Mouse (Mus musculus): ENCODE results near the gene Ptprm. TPM values are rescaled to one million over a fixed set of nuclear protein-coding genes. Genes with fewer than 3 reads are reported as not detected.

The Ptprm gene
- polyA plus RNA-seq, 1 experiment from 2014 or later: 13.7 TPM

GRCm38 (mm10) chr17:67071231-67072009, 282.8 kb downstream of the Ptprm start:
- Histone ChIP-seq H3K27me3 (replicated peaks; ENCODE audit: control insufficient read depth, insufficient read depth, low read length) (0 out of 2 replicates have a peak, but pooled peaks cover 6% of the 10 kb centered on the region), H3K4me1 (replicated peaks; ENCODE audit: control insufficient read depth, insufficient read depth, low read length) (peaks cover 30% of the 10 kb centered on the region), H3K9me3 (ENCODE audit: control insufficient read depth, low read length) (no peaks in the 10 kb centered on the region), H3K4me2 (ENCODE audit: low read length) (no peak overlapping the region), H3K36me3 (ENCODE audit: control insufficient read depth, insufficient read depth) (no peaks in the 10 kb centered on the region), H3K9ac (replicated peaks; ENCODE audit: low read depth, low read length) (no peak overlapping the region), H3K4me3 (replicated peaks; ENCODE audit: low read length) (no peak overlapping the region), H3K27ac (ENCODE audit: low read length) (no peak overlapping the region)
- peak; percentile 93 for ATAC-seq
- WGBS: 26% methylated on average over 7 of the region's 7 CpGs

GRCm38 (mm10) chr17:67063611-67064010, 290.6 kb downstream of the Ptprm start:
- no peaks in the 10 kb centered on the region for H3K36me3 ChIP-seq (ENCODE audit: control insufficient read depth, insufficient read depth)
- 77% methylated on average over 5 of the region's 5 CpGs for WGBS
- H3K4me3 ChIP-seq (replicated peaks; ENCODE audit: low read length): no peak overlapping the region
- H3K27me3 ChIP-seq (replicated peaks; ENCODE audit: control insufficient read depth, insufficient read depth, low read length): no peaks in the 10 kb centered on the region
- H3K4me2 ChIP-seq (ENCODE audit: low read length): no peak overlapping the region
- 0 out of 2 replicates have a peak, but pooled peaks have one; percentile 43 for ATAC-seq
- no peaks in the 10 kb centered on the region for H3K4me1 ChIP-seq (replicated peaks; ENCODE audit: control insufficient read depth, insufficient read depth, low read length)
- H3K9me3 ChIP-seq (ENCODE audit: control insufficient read depth, low read length): no peaks in the 10 kb centered on the region
- H3K9ac ChIP-seq (replicated peaks; ENCODE audit: low read depth, low read length): no peak overlapping the region
- H3K27ac ChIP-seq (ENCODE audit: low read length): no peak overlapping the region

GRCm38 (mm10) chr17:67055681-67056080, 298.6 kb downstream of the Ptprm start:
- Histone ChIP-seq H3K4me1 (replicated peaks; ENCODE audit: control insufficient read depth, insufficient read depth, low read length) (no peaks in the 10 kb centered on the region; the same call in 1 of the 2 replicates), H3K36me3 (ENCODE audit: control insufficient read depth, insufficient read depth) (no peaks in the 10 kb centered on the region), H3K9me3 (ENCODE audit: control insufficient read depth, low read length) (no peaks in the 10 kb centered on the region), H3K4me3 (replicated peaks; ENCODE audit: low read length) (no peak overlapping the region), H3K9ac (replicated peaks; ENCODE audit: low read depth, low read length) (no peak overlapping the region), H3K27me3 (replicated peaks; ENCODE audit: control insufficient read depth, insufficient read depth, low read length) (no peaks in the 10 kb centered on the region), H3K27ac (ENCODE audit: low read length) (no peak overlapping the region), H3K4me2 (ENCODE audit: low read length) (no peak overlapping the region)
- no peak for ATAC-seq
- WGBS: 95% methylated on average over 6 of the region's 6 CpGs

DNA sequence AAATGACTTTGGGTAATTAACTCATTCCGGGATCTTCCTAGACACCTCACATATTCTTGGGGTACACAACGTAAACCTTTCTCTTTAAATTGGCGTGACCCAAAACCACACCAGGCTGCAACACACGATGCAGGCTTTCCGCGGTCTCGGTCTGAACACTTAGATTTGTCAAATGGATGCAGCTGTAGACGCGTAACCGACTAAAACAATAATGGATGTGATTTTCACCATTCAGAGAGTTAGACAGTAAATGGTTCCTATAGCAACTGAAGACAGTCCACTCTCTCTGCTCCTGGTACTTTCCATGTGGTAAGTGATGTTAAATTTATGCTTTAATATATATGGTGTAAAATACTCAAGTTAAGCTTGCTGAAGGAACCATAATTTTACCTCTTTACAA, 300.1 kb downstream of the Ptprm start:
- Histone ChIP-seq H3K36me3 (ENCODE audit: control insufficient read depth, insufficient read depth) (no peaks in the 10 kb centered on the region), H3K27me3 (replicated peaks; ENCODE audit: control insufficient read depth, insufficient read depth, low read length) (no peaks in the 10 kb centered on the region), H3K4me1 (replicated peaks; ENCODE audit: control insufficient read depth, insufficient read depth, low read length) (no peaks in the 10 kb centered on the region; the same call in 1 of the 2 replicates), H3K4me3 (replicated peaks; ENCODE audit: low read length) (no peak overlapping the region), H3K9me3 (ENCODE audit: control insufficient read depth, low read length) (no peaks in the 10 kb centered on the region), H3K27ac (ENCODE audit: low read length) (no peak overlapping the region), H3K9ac (replicated peaks; ENCODE audit: low read depth, low read length) (no peak overlapping the region), H3K4me2 (ENCODE audit: low read length) (no peak overlapping the region)
- ATAC-seq: peak; percentile 67
- 83% methylated on average over 10 of the region's 10 CpGs for WGBS

DNA sequence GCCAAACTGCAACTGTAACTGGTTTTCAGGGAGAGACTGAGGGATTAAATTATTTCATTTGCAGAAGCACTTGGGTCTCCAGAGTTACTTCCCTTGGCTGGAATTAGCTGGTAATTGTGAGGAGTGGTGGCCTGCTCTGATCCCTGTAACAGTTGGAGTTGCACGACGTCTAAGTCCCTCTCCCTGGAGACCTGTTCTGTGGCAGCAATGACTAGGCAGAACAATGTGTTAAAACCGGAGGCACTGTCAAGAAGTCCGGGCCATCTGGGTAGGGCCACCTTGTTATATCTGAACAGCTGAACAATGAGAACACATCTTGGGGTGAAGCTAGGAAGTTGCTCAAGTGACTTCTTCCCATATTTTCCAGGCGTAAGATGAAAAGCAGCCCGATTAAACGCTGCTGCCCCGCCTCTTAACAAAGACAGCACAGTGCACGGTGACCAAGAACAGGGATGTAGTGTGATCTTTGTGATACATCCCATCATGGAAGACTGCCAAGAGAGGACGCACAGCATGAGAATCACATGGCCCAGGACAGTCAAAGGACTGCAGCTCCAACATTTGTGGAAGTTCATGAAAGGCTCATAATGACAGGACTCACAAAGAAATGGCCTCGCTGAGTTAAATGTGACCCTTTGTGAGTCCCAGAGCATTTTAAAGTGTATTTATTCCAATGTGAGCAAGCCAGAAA, 301.5 kb downstream of the Ptprm start:
- 47% methylated on average over 11 of the region's 11 CpGs for WGBS

DNA sequence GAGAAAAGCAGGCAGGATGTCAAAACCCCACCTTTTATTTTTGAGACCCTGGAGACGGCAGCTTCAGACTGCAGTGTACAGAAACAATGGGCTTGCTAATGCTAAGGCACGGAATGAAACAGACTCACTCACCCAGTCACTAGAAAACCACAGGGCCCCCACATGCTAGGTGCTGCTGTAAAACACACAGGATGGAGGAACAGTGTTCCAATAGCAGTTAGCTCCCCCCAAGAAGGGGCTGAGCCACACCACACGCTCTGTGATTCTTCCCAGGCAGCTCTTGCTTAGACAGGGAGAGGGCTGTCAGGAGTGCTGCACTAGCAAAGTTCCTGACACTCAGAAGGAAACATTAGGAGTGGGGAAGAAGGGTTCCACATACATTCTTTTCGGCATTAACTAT, 306.6 kb downstream of the Ptprm start:
- H3K36me3 ChIP-seq (ENCODE audit: control insufficient read depth, insufficient read depth): no peaks in the 10 kb centered on the region
- peaks cover 4% of the 10 kb centered on the region; the same call in 1 of the 2 replicates for H3K4me1 ChIP-seq (replicated peaks; ENCODE audit: control insufficient read depth, insufficient read depth, low read length)
- H3K9ac ChIP-seq (replicated peaks; ENCODE audit: low read depth, low read length): peak overlapping the region; percentile 35
- 22% methylated on average over 4 of the region's 4 CpGs for WGBS
- H3K4me3 ChIP-seq (replicated peaks; ENCODE audit: low read length): no peak overlapping the region
- no peaks in the 10 kb centered on the region for H3K27me3 ChIP-seq (replicated peaks; ENCODE audit: control insufficient read depth, insufficient read depth, low read length)
- peak overlapping the region; percentile 30 for H3K4me2 ChIP-seq (ENCODE audit: low read length)
- no peak overlapping the region; the same call in 1 of the 2 replicates for H3K27ac ChIP-seq (ENCODE audit: low read length)
- peak; percentile 61; the same call in 1 of the 2 replicates for ATAC-seq
- no peaks in the 10 kb centered on the region for H3K9me3 ChIP-seq (ENCODE audit: control insufficient read depth, low read length)

More for the DNA sequence above, 301.5 kb downstream of the Ptprm start:
- no peak overlapping the region for H3K27ac ChIP-seq (ENCODE audit: low read length)
- no peak overlapping the region for H3K4me3 ChIP-seq (replicated peaks; ENCODE audit: low read length)
- H3K9me3 ChIP-seq (ENCODE audit: control insufficient read depth, low read length): no peaks in the 10 kb centered on the region
- no peak overlapping the region for H3K9ac ChIP-seq (replicated peaks; ENCODE audit: low read depth, low read length)
- H3K4me2 ChIP-seq (ENCODE audit: low read length): no peak overlapping the region
- 0 out of 2 replicates have a peak, but pooled peaks have one; percentile 33 for ATAC-seq
- peaks cover under 1% of the 10 kb centered on the region; the same call in 1 of the 2 replicates for H3K4me1 ChIP-seq (replicated peaks; ENCODE audit: control insufficient read depth, insufficient read depth, low read length)
- H3K36me3 ChIP-seq (ENCODE audit: control insufficient read depth, insufficient read depth): no peaks in the 10 kb centered on the region
- H3K27me3 ChIP-seq (replicated peaks; ENCODE audit: control insufficient read depth, insufficient read depth, low read length): no peaks in the 10 kb centered on the region

DNA sequence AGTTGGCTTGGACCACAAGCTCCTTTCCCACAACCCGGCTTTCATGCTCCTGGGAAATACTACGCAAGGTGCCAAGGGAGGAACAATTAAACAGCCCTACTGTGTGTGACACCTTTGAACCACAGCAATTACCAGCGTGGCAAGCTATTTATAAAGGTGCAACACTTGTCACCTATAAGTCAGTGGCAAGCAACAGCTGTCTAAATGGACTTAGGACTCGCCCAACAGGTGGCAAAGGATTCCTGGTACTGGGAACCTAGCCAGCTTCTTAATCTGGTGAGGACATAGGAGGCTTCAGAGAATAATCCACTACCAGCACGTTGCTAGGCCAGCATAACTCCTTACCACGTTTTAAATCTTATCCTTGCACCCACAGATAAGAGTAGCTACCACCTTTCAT, 315.7 kb downstream of the Ptprm start:
- Histone ChIP-seq H3K4me1 (replicated peaks; ENCODE audit: control insufficient read depth, insufficient read depth, low read length) (no peaks in the 10 kb centered on the region), H3K27me3 (replicated peaks; ENCODE audit: control insufficient read depth, insufficient read depth, low read length) (no peaks in the 10 kb centered on the region), H3K36me3 (ENCODE audit: control insufficient read depth, insufficient read depth) (no peaks in the 10 kb centered on the region), H3K27ac (ENCODE audit: low read length) (no peak overlapping the region), H3K4me3 (replicated peaks; ENCODE audit: low read length) (no peak overlapping the region), H3K4me2 (ENCODE audit: low read length) (no peak overlapping the region), H3K9me3 (ENCODE audit: control insufficient read depth, low read length) (no peaks in the 10 kb centered on the region), H3K9ac (replicated peaks; ENCODE audit: low read depth, low read length) (no peak overlapping the region)
- 84% methylated on average over 6 of the region's 6 CpGs for WGBS
- ATAC-seq: no peak

- no peak overlapping the region for H3K27ac ChIP-seq (ENCODE audit: low read length)
- no peak overlapping the region for H3K4me3 ChIP-seq (replicated peaks; ENCODE audit: low read length)
- ATAC-seq: no peak
- no peaks in the 10 kb centered on the region for H3K36me3 ChIP-seq (ENCODE audit: control insufficient read depth, insufficient read depth)
- H3K4me2 ChIP-seq (ENCODE audit: low read length): no peak overlapping the region
- H3K9me3 ChIP-seq (ENCODE audit: control insufficient read depth, low read length): no peaks in the 10 kb centered on the region
- no peaks in the 10 kb centered on the region for H3K27me3 ChIP-seq (replicated peaks; ENCODE audit: control insufficient read depth, insufficient read depth, low read length)
- no peaks in the 10 kb centered on the region for H3K4me1 ChIP-seq (replicated peaks; ENCODE audit: control insufficient read depth, insufficient read depth, low read length)
- no peak overlapping the region for H3K9ac ChIP-seq (replicated peaks; ENCODE audit: low read depth, low read length)
- 93% methylated on average over 3 of the region's 3 CpGs for WGBS
Measured at GRCm38 (mm10) chr17:67033547-67033946, 320.7 kb downstream of the Ptprm start.

DNA sequence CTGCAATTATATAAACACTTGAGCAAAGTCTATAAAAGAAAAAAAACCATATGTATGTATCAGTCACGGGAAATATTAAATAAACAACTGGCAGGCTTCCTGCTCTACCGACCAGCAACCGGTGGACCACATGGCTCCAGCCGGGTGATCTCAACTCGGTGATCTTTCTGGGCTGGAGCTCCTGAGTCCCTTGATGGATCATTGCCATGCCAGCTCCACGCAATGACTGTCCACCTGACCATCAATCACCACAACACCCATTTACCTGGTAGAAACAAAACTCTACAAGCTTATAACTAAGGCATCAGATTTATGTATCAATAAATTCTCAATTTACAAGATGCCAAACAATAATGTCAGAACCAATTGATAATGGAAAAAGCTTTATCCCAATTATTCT, 322.2 kb downstream of the Ptprm start:
- H3K4me3 ChIP-seq (replicated peaks; ENCODE audit: low read length): no peak overlapping the region
- no peak for ATAC-seq
- H3K9ac ChIP-seq (replicated peaks; ENCODE audit: low read depth, low read length): no peak overlapping the region
- no peak overlapping the region for H3K27ac ChIP-seq (ENCODE audit: low read length)
- H3K36me3 ChIP-seq (ENCODE audit: control insufficient read depth, insufficient read depth): no peaks in the 10 kb centered on the region
- no peaks in the 10 kb centered on the region for H3K9me3 ChIP-seq (ENCODE audit: control insufficient read depth, low read length)
- H3K27me3 ChIP-seq (replicated peaks; ENCODE audit: control insufficient read depth, insufficient read depth, low read length): no peaks in the 10 kb centered on the region
- 97% methylated on average over 6 of the region's 6 CpGs for WGBS
- H3K4me1 ChIP-seq (replicated peaks; ENCODE audit: control insufficient read depth, insufficient read depth, low read length): no peaks in the 10 kb centered on the region
- H3K4me2 ChIP-seq (ENCODE audit: low read length): no peak overlapping the region
